19 mouse cellular contexts compared by ENCODE assay signal in the genomic region with DNA sequence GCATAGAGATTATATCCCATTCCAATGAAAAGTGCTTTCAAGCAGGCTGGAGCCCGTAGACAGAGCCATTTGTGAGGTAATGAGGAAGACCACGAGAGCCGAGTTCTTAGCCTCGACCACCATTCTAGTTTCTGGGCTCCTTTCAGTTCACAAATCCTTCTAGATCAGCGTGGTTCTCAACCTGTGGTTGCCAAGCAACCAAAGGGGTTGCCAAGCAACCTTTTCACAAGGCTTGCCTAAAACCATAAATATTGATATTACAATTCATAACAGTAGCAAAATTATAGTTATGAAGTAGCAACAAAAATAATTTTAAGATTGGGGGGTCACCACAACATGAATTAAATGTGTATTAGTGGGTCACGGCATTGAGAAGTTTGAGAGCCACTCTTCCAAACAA.
DNase-seq lines count a peak whose midpoint lies in the region; ATAC-seq lines count a peak whose summit lies in the region.
"Had no signal": no experiment of that assay in that cellular context is flagged by ENCODE, and none has a peak within 500 bp of the region (broad histone marks: within the 10 kb centered on the region; RNA-seq: fewer than 3 reads in every experiment).

No protein-coding gene starts in this region.

- H3K4me2 ChIP-seq in heart, embryonic 15.5 days = no peak overlapping the region
- H3K4me2 ChIP-seq: forebrain, embryonic 12.5 days; hindbrain, embryonic 15.5 days; limb, embryonic 13.5 days had no signal

- H3K4me3 ChIP-seq in heart, embryonic 15.5 days = no peak overlapping the region
- H3K4me3 ChIP-seq: forebrain, embryonic 12.5 days; hindbrain, embryonic 15.5 days; limb, embryonic 13.5 days had no signal

- H3K36me3 ChIP-seq in heart, embryonic 15.5 days = no peaks in the 10 kb centered on the region
- H3K36me3 ChIP-seq: forebrain, embryonic 12.5 days; G1E; hindbrain, embryonic 15.5 days; limb, embryonic 13.5 days had no signal

- peaks cover 33% of the 10 kb centered on the region for H3K4me1 ChIP-seq in heart, embryonic 15.5 days (replicated peaks)
- H3K4me1 ChIP-seq: forebrain, embryonic 12.5 days; hindbrain, embryonic 15.5 days had no signal

- no peaks in the 10 kb centered on the region for H3K27me3 ChIP-seq in heart, embryonic 15.5 days
- H3K27me3 ChIP-seq: forebrain, embryonic 12.5 days; hindbrain, embryonic 15.5 days; limb, embryonic 13.5 days had no signal

- H3K9ac ChIP-seq in heart, embryonic 15.5 days = no peak overlapping the region
- H3K9ac ChIP-seq: forebrain, embryonic 12.5 days; hindbrain, embryonic 15.5 days; limb, embryonic 13.5 days; liver, embryonic 14.5 days had no signal

- WGBS in heart, embryonic 15.5 days = 60% methylated on average over 6 of the region's 6 CpGs

- intact Hi-C loops in heart, postnatal 36 days (cut with DNase I) = no loop called here
- intact Hi-C loops in left cerebral cortex, postnatal 14 days (cut with DNase I) = no loop called here
- intact Hi-C loops in left cerebral cortex, postnatal 4 days (cut with DNase I) = no loop called here

- DNase-seq in cerebellum, postnatal 10 days = peak; percentile 31 to 38
- DNase-seq in cerebellum, postnatal 4 days (ENCODE audit: low spot score in 2 of 2) = no peak
- DNase-seq in heart, postnatal 36 days = no peak
- peak; percentile 41 to 54 for DNase-seq in left cerebral cortex, postnatal 14 days (ENCODE audit: low spot score in 2 of 2)
- DNase-seq in left cerebral cortex, postnatal 4 days = no peak
- DNase-seq in right cerebral cortex, postnatal 14 days = peak; percentile 23
- no peak for DNase-seq in right cerebral cortex, postnatal 4 days
- DNase-seq: gastrocnemius, postnatal 36 days; kidney, adult 11 months; thymus, postnatal 36 days had no signal

- no peak for ATAC-seq in heart, embryonic 15.5 days (replicated peaks; ENCODE audit: insufficient number of reproducible peaks, insufficient read depth, low FRiP score, low read depth)
- ATAC-seq: CD4-positive, CD25-positive, alpha-beta regulatory T cell, adult 4 months; lung, postnatal 0 days had no signal

- no peaks in the 10 kb centered on the region for H3K9me3 ChIP-seq in heart, embryonic 15.5 days (replicated peaks)
- H3K9me3 ChIP-seq: forebrain, embryonic 12.5 days; G1E; hindbrain, embryonic 15.5 days; limb, embryonic 13.5 days had no signal

- H3K27ac ChIP-seq in heart, embryonic 15.5 days = peak overlapping the region; percentile 43
- H3K27ac ChIP-seq: forebrain, embryonic 12.5 days; hindbrain, embryonic 15.5 days; kidney, postnatal 0 days; limb, embryonic 13.5 days; liver, embryonic 14.5 days had no signal

Comparison
In these comparisons a context has a peak if more than half of its experiments do, and no peak if none do; other contexts are left out.
1. DNase-seq: peak in cerebellum, postnatal 10 days (2 of 2), left cerebral cortex, postnatal 14 days (2 of 2) and right cerebral cortex, postnatal 14 days (single experiment); none in cerebellum, postnatal 4 days (0 of 2), heart, postnatal 36 days (0 of 2), left cerebral cortex, postnatal 4 days (single experiment) and right cerebral cortex, postnatal 4 days (single experiment).